Mouse (Mus musculus) stomach, embryonic 16.5 days (tissue): ENCODE results near the gene Gpc6. TPM values are rescaled to one million over a fixed set of nuclear protein-coding genes. Genes with fewer than 3 reads are reported as not detected.

Source experiments
- ATAC-seq: fragments of 200-750 bp; cut with Nextera tagmentation; 2 replicates; pipeline ENCODE4 v1.8.0; 2017; ENCODE audit warnings: moderate number of reproducible peaks, moderate TSS enrichment; ENCODE audit not compliant: insufficient read depth, low FRiP score
- H3K27ac ChIP-seq: fragments of 300-500 bp; sonication (generic); 2 replicates; pipeline ENCODE4 v1.5.1; 2014; ENCODE audit warnings: low read length
- H3K27me3 ChIP-seq: fragments of 300-500 bp; sonication (generic); 2 replicates; pipeline ENCODE4 v1.6.1; 2014; ENCODE audit warnings: low read length, control low read depth, mixed read lengths; ENCODE audit not compliant: control insufficient read depth, insufficient read depth
- H3K36me3 ChIP-seq: fragments of 300-500 bp; sonication (generic); 2 replicates; pipeline ENCODE4 v1.6.1; 2014; ENCODE audit warnings: low read length; ENCODE audit not compliant: control insufficient read depth, insufficient read depth
- H3K4me1 ChIP-seq: fragments of 300-500 bp; sonication (generic); 2 replicates; pipeline ENCODE4 v1.6.1; 2014; ENCODE audit warnings: low read length, control low read depth, mixed read lengths; ENCODE audit not compliant: control insufficient read depth, insufficient read depth
- H3K4me2 ChIP-seq: fragments of 300-500 bp; sonication (generic); 2 replicates; pipeline ENCODE4 v1.6.1; 2014; ENCODE audit warnings: low read depth, low read length, mixed read lengths
- H3K4me3 ChIP-seq: fragments of 300-500 bp; sonication (generic); replicated peaks from 2 replicates; pipeline ENCODE4 v1.5.1; 2014; ENCODE audit warnings: mild to moderate bottlenecking, low read length
- H3K9ac ChIP-seq: fragments of 300-500 bp; sonication (generic); 2 replicates; pipeline ENCODE4 v1.6.1; 2014; ENCODE audit warnings: low read length
- H3K9me3 ChIP-seq: fragments of 300-500 bp; sonication (generic); replicated peaks from 2 replicates; pipeline ENCODE4 v1.6.1; 2016; ENCODE audit warnings: low read length, control low read depth; ENCODE audit not compliant: control insufficient read depth
- WGBS: fragments of 180-500 bp; shearing (Covaris S2); extraction: QIAGEN DNeasy Blood & Tissue Kit; methylation state at CpG from one replicate; pipeline ENCODE4 v1.1.7; 2014; 5-methylcytosine and 5-hydroxymethylcytosine counted together
- polyA plus RNA-seq: library from polyadenylated mRNA; unstranded; fragments of >200 nt; fragmentation: Nextera tagmentation; extraction: Ambion mirVana; gene quantifications from 2 replicates; pipeline ENCODE4 v1.2.1, GENCODE M21; 2015

Gpc6 gene
- polyA plus RNA-seq, 1 experiment from 2014 or later = 46.7 TPM

- no peaks in the 10 kb centered on the region for H3K36me3 ChIP-seq
- no peak overlapping the region for H3K9ac ChIP-seq
- WGBS = 95% methylated on average over 2 of the region's 2 CpGs
- H3K9me3 ChIP-seq = no peaks in the 10 kb centered on the region
- H3K4me3 ChIP-seq = no peak overlapping the region
- no peaks in the 10 kb centered on the region for H3K27me3 ChIP-seq
- no peak for ATAC-seq
- H3K4me1 ChIP-seq = no peaks in the 10 kb centered on the region
- no peak overlapping the region for H3K27ac ChIP-seq
- H3K4me2 ChIP-seq = no peak overlapping the region
These were observed 371.2 kb downstream of the Gpc6 start for GRCm38 (mm10) chr14:117296207-117296838.

- Histone ChIP-seq H3K27ac (no peak overlapping the region), H3K36me3 (no peaks in the 10 kb centered on the region), H3K27me3 (no peaks in the 10 kb centered on the region), H3K9me3 (no peaks in the 10 kb centered on the region), H3K4me3 (no peak overlapping the region), H3K4me2 (no peak overlapping the region), H3K9ac (no peak overlapping the region), H3K4me1 (no peaks in the 10 kb centered on the region)
- no peak for ATAC-seq
- WGBS = 62% methylated on average over 3 of the region's 3 CpGs
These were observed 375.9 kb downstream of the Gpc6 start for GRCm38 (mm10) chr14:117301019-117301418.

- ATAC-seq = no peak
- H3K27me3 ChIP-seq = no peaks in the 10 kb centered on the region
- H3K9me3 ChIP-seq = no peaks in the 10 kb centered on the region
- no peaks in the 10 kb centered on the region for H3K36me3 ChIP-seq
- no peak overlapping the region for H3K4me3 ChIP-seq
- no peaks in the 10 kb centered on the region for H3K4me1 ChIP-seq
- H3K27ac ChIP-seq = no peak overlapping the region
- no peak overlapping the region for H3K4me2 ChIP-seq
- WGBS = 78% methylated on average over 8 of the region's 8 CpGs
- H3K9ac ChIP-seq = no peak overlapping the region
These were observed 379.0 kb downstream of the Gpc6 start for GRCm38 (mm10) chr14:117303901-117304722.

GRCm38 (mm10) chr14:117304723-117305010 lies 379.6 kb downstream of the Gpc6 start:
- Histone ChIP-seq H3K27ac (no peak overlapping the region), H3K9me3 (no peaks in the 10 kb centered on the region), H3K9ac (no peak overlapping the region), H3K4me3 (no peak overlapping the region), H3K4me1 (no peaks in the 10 kb centered on the region), H3K27me3 (no peaks in the 10 kb centered on the region), H3K4me2 (no peak overlapping the region), H3K36me3 (no peaks in the 10 kb centered on the region)
- no peak for ATAC-seq
- WGBS = 67% methylated on average over 2 of the region's 2 CpGs

GRCm38 (mm10) chr14:117309997-117310520 lies 384.9 kb downstream of the Gpc6 start:
- Histone ChIP-seq H3K27me3 (no peaks in the 10 kb centered on the region), H3K27ac (no peak overlapping the region), H3K9ac (no peak overlapping the region), H3K4me1 (no peaks in the 10 kb centered on the region), H3K36me3 (no peaks in the 10 kb centered on the region), H3K9me3 (no peaks in the 10 kb centered on the region), H3K4me2 (no peak overlapping the region), H3K4me3 (no peak overlapping the region)
- 86% methylated on average over 3 of the region's 3 CpGs for WGBS
- ATAC-seq = no peak

- H3K4me2 ChIP-seq = no peak overlapping the region
- WGBS = 53% methylated on average over 2 of the region's 2 CpGs
These were observed 399.1 kb downstream of the Gpc6 start for GRCm38 (mm10) chr14:117324214-117324613.

GRCm38 (mm10) chr14:117332256-117332655 lies 407.1 kb downstream of the Gpc6 start:
- H3K4me1 ChIP-seq = no peaks in the 10 kb centered on the region
- no peaks in the 10 kb centered on the region for H3K27me3 ChIP-seq
- no peak overlapping the region for H3K9ac ChIP-seq
- no peak overlapping the region for H3K4me2 ChIP-seq
- no peak overlapping the region for H3K4me3 ChIP-seq
- H3K36me3 ChIP-seq = no peaks in the 10 kb centered on the region
- 70% methylated on average over 1 of the region's 1 CpGs for whole genome bisulfite sequencing
- H3K9me3 ChIP-seq = no peaks in the 10 kb centered on the region
- H3K27ac ChIP-seq = no peak overlapping the region
- ATAC-seq = no peak

More at GRCm38 (mm10) chr14:117324214-117324613, 399.1 kb downstream of the Gpc6 start:
- ATAC-seq = no peak
- no peak overlapping the region for H3K9ac ChIP-seq
- H3K9me3 ChIP-seq = no peaks in the 10 kb centered on the region
- no peak overlapping the region for H3K27ac ChIP-seq
- no peaks in the 10 kb centered on the region for H3K27me3 ChIP-seq
- no peaks in the 10 kb centered on the region for H3K36me3 ChIP-seq
- H3K4me1 ChIP-seq = no peaks in the 10 kb centered on the region
- H3K4me3 ChIP-seq = no peak overlapping the region

GRCm38 (mm10) chr14:117337271-117337670 lies 412.2 kb downstream of the Gpc6 start:
- H3K36me3 ChIP-seq = no peaks in the 10 kb centered on the region
- H3K4me2 ChIP-seq = no peak overlapping the region
- H3K4me1 ChIP-seq = no peaks in the 10 kb centered on the region
- no peaks in the 10 kb centered on the region for H3K27me3 ChIP-seq
- no peak overlapping the region for H3K27ac ChIP-seq
- WGBS = 71% methylated on average over 1 of the region's 1 CpGs
- no peak overlapping the region for H3K4me3 ChIP-seq
- H3K9me3 ChIP-seq = no peaks in the 10 kb centered on the region
- ATAC-seq = no peak
- no peak overlapping the region for H3K9ac ChIP-seq

GRCm38 (mm10) chr14:117340549-117340948 lies 415.4 kb downstream of the Gpc6 start:
- H3K27ac ChIP-seq = no peak overlapping the region
- no peaks in the 10 kb centered on the region for H3K4me1 ChIP-seq
- no peaks in the 10 kb centered on the region for H3K36me3 ChIP-seq
- H3K4me2 ChIP-seq = no peak overlapping the region
- H3K9ac ChIP-seq = no peak overlapping the region
- no peak for ATAC-seq
- no peak overlapping the region for H3K4me3 ChIP-seq
- H3K27me3 ChIP-seq = no peaks in the 10 kb centered on the region
- no peaks in the 10 kb centered on the region for H3K9me3 ChIP-seq
- WGBS = 71% methylated on average over 4 of the region's 4 CpGs
